Mouse (Mus musculus): ENCODE data around the gene Abca5. TPM values are rescaled to one million over a fixed set of nuclear protein-coding genes. Genes with fewer than 3 reads are reported as not detected.

Gene Abca5
- polyA plus RNA-seq, 1 experiment from 2014 or later: 1.5 TPM

GRCm38 (mm10) chr11:110306475-110307168, 30.9 kb downstream of the Abca5 start:
- Histone ChIP-seq H3K36me3 (ENCODE audit: control insufficient read depth, insufficient read depth) (no peaks in the 10 kb centered on the region), H3K4me2 (replicated peaks; ENCODE audit: low read depth) (no peak overlapping the region), H3K4me1 (replicated peaks; ENCODE audit: control insufficient read depth, insufficient read depth, low read length) (0 out of 2 replicates have a peak, but pooled peaks cover 3% of the 10 kb centered on the region), H3K4me3 (ENCODE audit: low read depth, low read length) (no peak overlapping the region), H3K9me3 (ENCODE audit: control insufficient read depth) (no peaks in the 10 kb centered on the region), H3K27me3 (replicated peaks; ENCODE audit: control insufficient read depth, insufficient read depth, low read length) (no peaks in the 10 kb centered on the region), H3K9ac (ENCODE audit: low read depth, low read length) (no peak overlapping the region), H3K27ac (ENCODE audit: low read depth, low read length) (no peak overlapping the region)
- 82% methylated on average over 12 of the region's 12 CpGs for WGBS
- ATAC-seq: no peak
- TF ChIP-seq CTCF (IDR thresholded peaks at IDR 0.05; ENCODE audit: low read depth): no peak

GRCm38 (mm10) chr11:110303411-110303810, 34.1 kb downstream of the Abca5 start:
- Histone ChIP-seq H3K36me3 (ENCODE audit: control insufficient read depth, insufficient read depth) (no peaks in the 10 kb centered on the region), H3K4me3 (ENCODE audit: low read depth, low read length) (no peak overlapping the region), H3K9ac (ENCODE audit: low read depth, low read length) (no peak overlapping the region), H3K9me3 (ENCODE audit: control insufficient read depth) (no peaks in the 10 kb centered on the region), H3K27ac (ENCODE audit: low read depth, low read length) (no peak overlapping the region), H3K4me1 (replicated peaks; ENCODE audit: control insufficient read depth, insufficient read depth, low read length) (0 out of 2 replicates have a peak, but pooled peaks cover 3% of the 10 kb centered on the region), H3K4me2 (replicated peaks; ENCODE audit: low read depth) (no peak overlapping the region), H3K27me3 (replicated peaks; ENCODE audit: control insufficient read depth, insufficient read depth, low read length) (no peaks in the 10 kb centered on the region)
- 80% methylated on average over 3 of the region's 3 CpGs for WGBS
- no peak for TF ChIP-seq CTCF (IDR thresholded peaks at IDR 0.05; ENCODE audit: low read depth)
- no peak for ATAC-seq

- Histone ChIP-seq H3K27me3 (replicated peaks; ENCODE audit: control insufficient read depth, insufficient read depth, low read length) (no peaks in the 10 kb centered on the region), H3K9me3 (ENCODE audit: control insufficient read depth) (no peaks in the 10 kb centered on the region), H3K4me2 (replicated peaks; ENCODE audit: low read depth) (no peak overlapping the region), H3K27ac (ENCODE audit: low read depth, low read length) (no peak overlapping the region), H3K36me3 (ENCODE audit: control insufficient read depth, insufficient read depth) (no peaks in the 10 kb centered on the region), H3K4me1 (replicated peaks; ENCODE audit: control insufficient read depth, insufficient read depth, low read length) (0 out of 2 replicates have a peak, but pooled peaks cover 3% of the 10 kb centered on the region), H3K9ac (ENCODE audit: low read depth, low read length) (no peak overlapping the region), H3K4me3 (ENCODE audit: low read depth, low read length) (no peak overlapping the region)
- 77% methylated on average over 13 of the region's 13 CpGs for WGBS
- no peak for TF ChIP-seq CTCF (IDR thresholded peaks at IDR 0.05; ENCODE audit: low read depth)
- no peak for ATAC-seq
Observed at GRCm38 (mm10) chr11:110297917-110298533, 39.5 kb downstream of the Abca5 start.

GRCm38 (mm10) chr11:110290586-110290985, 46.9 kb downstream of the Abca5 start:
- peak; percentile 28 for TF ChIP-seq CTCF (IDR thresholded peaks at IDR 0.05; ENCODE audit: low read depth)
- ATAC-seq: no peak
- no peak overlapping the region for H3K4me3 ChIP-seq (ENCODE audit: low read depth, low read length)
- H3K9ac ChIP-seq (ENCODE audit: low read depth, low read length): no peak overlapping the region
- H3K4me2 ChIP-seq (replicated peaks; ENCODE audit: low read depth): no peak overlapping the region
- no peaks in the 10 kb centered on the region for H3K27me3 ChIP-seq (replicated peaks; ENCODE audit: control insufficient read depth, insufficient read depth, low read length)
- no peaks in the 10 kb centered on the region for H3K4me1 ChIP-seq (replicated peaks; ENCODE audit: control insufficient read depth, insufficient read depth, low read length)
- H3K36me3 ChIP-seq (ENCODE audit: control insufficient read depth, insufficient read depth): no peaks in the 10 kb centered on the region
- H3K27ac ChIP-seq (ENCODE audit: low read depth, low read length): no peak overlapping the region
- WGBS: 72% methylated on average over 2 of the region's 2 CpGs
- no peaks in the 10 kb centered on the region for H3K9me3 ChIP-seq (ENCODE audit: control insufficient read depth)

- Histone ChIP-seq H3K9ac (ENCODE audit: low read depth, low read length) (no peak overlapping the region), H3K4me1 (replicated peaks; ENCODE audit: control insufficient read depth, insufficient read depth, low read length) (no peaks in the 10 kb centered on the region), H3K9me3 (ENCODE audit: control insufficient read depth) (no peaks in the 10 kb centered on the region), H3K27ac (ENCODE audit: low read depth, low read length) (no peak overlapping the region), H3K27me3 (replicated peaks; ENCODE audit: control insufficient read depth, insufficient read depth, low read length) (no peaks in the 10 kb centered on the region), H3K4me2 (replicated peaks; ENCODE audit: low read depth) (no peak overlapping the region), H3K4me3 (ENCODE audit: low read depth, low read length) (no peak overlapping the region), H3K36me3 (ENCODE audit: control insufficient read depth, insufficient read depth) (no peaks in the 10 kb centered on the region)
- ATAC-seq: no peak
- 80% methylated on average over 3 of the region's 3 CpGs for WGBS
- peak; percentile 34 for TF ChIP-seq CTCF (IDR thresholded peaks at IDR 0.05; ENCODE audit: low read depth)
Observed at GRCm38 (mm10) chr11:110288423-110288822, 49.1 kb downstream of the Abca5 start.

- WGBS: 67% methylated on average over 9 of the region's 9 CpGs
- Histone ChIP-seq H3K4me3 (ENCODE audit: low read depth, low read length) (no peak overlapping the region), H3K4me2 (replicated peaks; ENCODE audit: low read depth) (no peak overlapping the region), H3K27ac (ENCODE audit: low read depth, low read length) (no peak overlapping the region), H3K9me3 (ENCODE audit: control insufficient read depth) (no peaks in the 10 kb centered on the region), H3K36me3 (ENCODE audit: control insufficient read depth, insufficient read depth) (no peaks in the 10 kb centered on the region), H3K27me3 (replicated peaks; ENCODE audit: control insufficient read depth, insufficient read depth, low read length) (no peaks in the 10 kb centered on the region), H3K9ac (ENCODE audit: low read depth, low read length) (no peak overlapping the region), H3K4me1 (replicated peaks; ENCODE audit: control insufficient read depth, insufficient read depth, low read length) (no peaks in the 10 kb centered on the region)
- TF ChIP-seq CTCF (IDR thresholded peaks at IDR 0.05; ENCODE audit: low read depth): no peak
- ATAC-seq: no peak
Observed at GRCm38 (mm10) chr11:110287694-110288093, 49.8 kb downstream of the Abca5 start.

Data from intestine, postnatal 0 days (tissue).